Mouse (Mus musculus): Measurements from ENCODE around the gene Adamtsl5. TPM values are rescaled to one million over a fixed set of nuclear protein-coding genes. Genes with fewer than 3 reads are reported as not detected.

Gene Adamtsl5
- total RNA-seq, 2 experiments from 2014 or later: 36.9 to 42.9 TPM

- DNase-seq: no peak
- intact Hi-C loops (cut with DNase I): loop anchor here (10.0 kb wide), 1 partner anchor 235 kb away; the partner anchor contains the start of gene Atp8b3
These were observed 48.4 kb downstream of the Adamtsl5 start for GRCm38 (mm10) chr10:80299824-80300223.

GRCm38 (mm10) chr10:80299301-80299700, 48.9 kb downstream of the Adamtsl5 start:
- DNase-seq: no peak
- intact Hi-C loops (cut with DNase I): no loop called here

GRCm38 (mm10) chr10:80298571-80299281, 49.5 kb downstream of the Adamtsl5 start:
- intact Hi-C loops (cut with DNase I): no loop called here
- DNase-seq: peak; percentile 66 to 72

- no peak for DNase-seq
- intact Hi-C loops (cut with DNase I): no loop called here
These were observed 50.6 kb downstream of the Adamtsl5 start for GRCm38 (mm10) chr10:80297526-80298133.

GRCm38 (mm10) chr10:80296824-80297223, 51.4 kb downstream of the Adamtsl5 start:
- intact Hi-C loops (cut with DNase I): no loop called here
- no peak for DNase-seq

- intact Hi-C loops (cut with DNase I): loop anchor here (1.0 to 2.0 kb wide), 2 partner anchors 52 to 79 kb away; partner anchors contain the start of gene Adamtsl5
These were observed 52.4 kb downstream of the Adamtsl5 start, which contains the start of gene Apc2 for GRCm38 (mm10) chr10:80295618-80296425. TSS of gene Apc2 (plus strand) at chr10:80295977.

GRCm38 (mm10) chr10:80294788-80295303, 53.4 kb downstream of the Adamtsl5 start:
- DNase-seq: no peak
- intact Hi-C loops (cut with DNase I): loop anchor here (1.0 to 2.0 kb wide), 2 partner anchors 53 to 80 kb away; partner anchors contain the start of gene Adamtsl5

More at GRCm38 (mm10) chr10:80295618-80296425, 52.4 kb downstream of the Adamtsl5 start, which contains the start of gene Apc2:
- peak; percentile 81 to 84 for DNase-seq

- intact Hi-C loops (cut with DNase I): loop anchor here (2.0 kb wide), 1 partner anchor 80 kb away; no protein-coding TSS in a partner anchor
- DNase-seq: no peak
These were observed 53.9 kb downstream of the Adamtsl5 start for GRCm38 (mm10) chr10:80294311-80294710.

- no peak for DNase-seq
- intact Hi-C loops (cut with DNase I): no loop called here
These were observed 54.9 kb downstream of the Adamtsl5 start for GRCm38 (mm10) chr10:80293325-80293724.

- peak; percentile 96 for DNase-seq
- intact Hi-C loops (cut with DNase I): no loop called here
These were observed 55.7 kb downstream of the Adamtsl5 start, which contains the start of gene Rps15 for GRCm38 (mm10) chr10:80292251-80293146. TSS of gene Rps15 (plus strand) at chr10:80292453.

Small RNAs within 50 kb of the gene (microRNA-seq; reads per million reads assigned to microRNA genes)
- 0 reads per million in 2 experiments for gene Gm22721

Other genes starting within 250 kb of the Adamtsl5 start
- 10 to 100 TPM; 15.1 to 17.6 TPM for gene Sbno2, start 242.8 kb downstream of the Adamtsl5 start, total RNA-seq (2021)
- 100 to 1,000 TPM; 110 to 112 TPM for gene Stk11, start 232.6 kb downstream of the Adamtsl5 start, total RNA-seq (2021)
- 1,000 to 10,000 TPM; 1,058 to 1,125 TPM for gene Atp5d, start 209.8 kb downstream of the Adamtsl5 start, total RNA-seq (2021)
- 1 to 10 TPM; 3.2 to 4.1 TPM for gene Cbarp, start 207.6 kb downstream of the Adamtsl5 start, total RNA-seq (2021)
- gene Midn, start 200.1 kb downstream of the Adamtsl5 start, total RNA-seq (2021): 100 to 1,000 TPM; 132 to 190 TPM
- gene Cirbp, start 182.4 kb downstream of the Adamtsl5 start, total RNA-seq (2021): 100 to 1,000 TPM; 113 to 134 TPM
- gene 1600002K03Rik, start 175.5 kb downstream of the Adamtsl5 start, total RNA-seq (2021): 1 to 10 TPM; 3.1 to 3.4 TPM
- gene Efna2, start 168.9 kb downstream of the Adamtsl5 start, total RNA-seq (2021): 1 to 10 TPM; 1.4 to 1.7 TPM
- 10 to 100 TPM; 20.3 to 23.1 TPM for gene Mum1, start 122.0 kb downstream of the Adamtsl5 start, total RNA-seq (2021)
- gene Ndufs7, start 99.3 kb downstream of the Adamtsl5 start, total RNA-seq (2021): 100 to 1,000 TPM; 609 to 639 TPM
- 10 to 100 TPM; 19.3 to 21.3 TPM for gene Gamt, start 87.4 kb downstream of the Adamtsl5 start, total RNA-seq (2021)
- 10 to 100 TPM; 86.4 to 95.4 TPM for gene Dazap1, start 86.9 kb downstream of the Adamtsl5 start, total RNA-seq (2021)
- 100 to 1,000 TPM; 859 to 871 TPM for gene Rps15, start 56.0 kb downstream of the Adamtsl5 start, total RNA-seq (2021)
- gene Apc2, start 52.4 kb downstream of the Adamtsl5 start, total RNA-seq (2021): 1 to 10 TPM; 4.7 to 5.0 TPM
- 10 to 100 TPM; 15.3 to 17.9 TPM for gene 2310011J03Rik, start 27.9 kb downstream of the Adamtsl5 start, total RNA-seq (2021)
- 1 to 10 TPM; 1.7 to 1.8 TPM for gene Pcsk4, start 18.9 kb downstream of the Adamtsl5 start, total RNA-seq (2021)
- 1 to 10 TPM; 2.2 to 2.4 TPM for gene Reep6, start 18.5 kb downstream of the Adamtsl5 start, total RNA-seq (2021)
- gene Plk5, start 8.0 kb upstream of the Adamtsl5 start, total RNA-seq (2021): under 1 TPM in 1 of 2 experiments, not detected in 1; 0.25 TPM
- 10 to 100 TPM; 12.7 to 16.1 TPM for gene Mex3d, start 39.2 kb upstream of the Adamtsl5 start, total RNA-seq (2021)
- 100 to 1,000 TPM; 102 to 105 TPM for gene Mbd3, start 51.1 kb upstream of the Adamtsl5 start, total RNA-seq (2021)
- gene Uqcr11, start 58.4 kb upstream of the Adamtsl5 start, total RNA-seq (2021): 1,000 to 10,000 TPM; 1,658 to 1,691 TPM
- gene Tcf3, start 85.2 kb upstream of the Adamtsl5 start, total RNA-seq (2021): 10 to 100 TPM; 40.3 to 51.8 TPM
- not detected for gene Onecut3, start 146.4 kb upstream of the Adamtsl5 start, total RNA-seq (2021)
- not detected for gene Atp8b3, start 190.7 kb upstream of the Adamtsl5 start, total RNA-seq (2021)
- 10 to 100 TPM; 20.3 to 21.5 TPM for gene Rexo1, start 213.1 kb upstream of the Adamtsl5 start, total RNA-seq (2021)
- 1 to 10 TPM; 5.9 to 6.9 TPM for gene Klf16, start 228.9 kb upstream of the Adamtsl5 start, total RNA-seq (2021)
- 100 to 1,000 TPM in 1 of 2 experiments, 10 to 100 TPM in 1; 92.2 to 102 TPM for gene Abhd17a, start 241.9 kb upstream of the Adamtsl5 start, total RNA-seq (2021)